Mouse (Mus musculus) heart, embryonic 11.5 days (tissue): ENCODE data around the gene Tmem274. TPM values are rescaled to one million over a fixed set of nuclear protein-coding genes. Genes with fewer than 3 reads are reported as not detected.
A peak's percentile ranks its signal among the peaks of the same experiment; 100 is the strongest.

ENCODE experiments used
- ATAC-seq: fragments of 200-750 bp; cut with Nextera tagmentation; replicated peaks from 2 replicates; pipeline ENCODE4 v1.8.0; 2017; ENCODE audit warnings: moderate library complexity; ENCODE audit not compliant: insufficient number of reproducible peaks, low FRiP score, low TSS enrichment
- H3K27ac ChIP-seq: fragments of 300-500 bp; sonication (generic); 2 replicates; pipeline ENCODE4 v1.5.1; 2014; ENCODE audit warnings: mild to moderate bottlenecking, low read depth, low read length
- H3K27me3 ChIP-seq: fragments of 300-500 bp; sonication (generic); 2 replicates; pipeline ENCODE4 v1.6.1; 2014; ENCODE audit warnings: mild to moderate bottlenecking, low read length, mixed read lengths; ENCODE audit not compliant: control insufficient read depth, insufficient read depth
- H3K36me3 ChIP-seq: fragments of 300-500 bp; sonication (generic); 2 replicates; pipeline ENCODE4 v1.6.1; 2014; ENCODE audit warnings: mild to moderate bottlenecking, low read length, moderate library complexity, mixed read lengths; ENCODE audit not compliant: control insufficient read depth, insufficient read depth
- H3K4me1 ChIP-seq: fragments of 300-500 bp; sonication (generic); 2 replicates; pipeline ENCODE4 v1.6.1; 2014; ENCODE audit warnings: low read length; ENCODE audit not compliant: control insufficient read depth, insufficient read depth
- H3K4me2 ChIP-seq: fragments of 300-500 bp; sonication (generic); 2 replicates; pipeline ENCODE4 v1.6.1; 2014; ENCODE audit warnings: mild to moderate bottlenecking, moderate library complexity
- H3K4me3 ChIP-seq: fragments of 300-500 bp; sonication (generic); 2 replicates; pipeline ENCODE4 v1.5.1; 2014; ENCODE audit warnings: low read depth, low read length
- H3K9ac ChIP-seq: fragments of 300-500 bp; sonication (generic); 2 replicates; pipeline ENCODE4 v1.6.1; 2014; ENCODE audit warnings: mild to moderate bottlenecking, low read depth, low read length, moderate library complexity
- H3K9me3 ChIP-seq: fragments of 300-500 bp; sonication (generic); replicated peaks from 2 replicates; pipeline ENCODE4 v1.6.1; 2016; ENCODE audit warnings: low read length; ENCODE audit not compliant: control insufficient read depth
- WGBS: fragments of 180-500 bp; shearing (Covaris S2); extraction: QIAGEN DNeasy Blood & Tissue Kit; methylation state at CpG from one replicate; pipeline ENCODE4 v1.1.7; 2014; ENCODE audit not compliant: insufficient replicate concordance; 5-methylcytosine and 5-hydroxymethylcytosine counted together
- polyA plus RNA-seq: library from polyadenylated mRNA; unstranded; fragments of >200 nt; fragmentation: Nextera tagmentation; extraction: Ambion mirVana; gene quantifications from 2 replicates; pipeline ENCODE4 v1.2.1, GENCODE M21; 2014

Gene Tmem274
- polyA plus RNA-seq, 1 experiment from 2014 or later: not detected

DNA sequence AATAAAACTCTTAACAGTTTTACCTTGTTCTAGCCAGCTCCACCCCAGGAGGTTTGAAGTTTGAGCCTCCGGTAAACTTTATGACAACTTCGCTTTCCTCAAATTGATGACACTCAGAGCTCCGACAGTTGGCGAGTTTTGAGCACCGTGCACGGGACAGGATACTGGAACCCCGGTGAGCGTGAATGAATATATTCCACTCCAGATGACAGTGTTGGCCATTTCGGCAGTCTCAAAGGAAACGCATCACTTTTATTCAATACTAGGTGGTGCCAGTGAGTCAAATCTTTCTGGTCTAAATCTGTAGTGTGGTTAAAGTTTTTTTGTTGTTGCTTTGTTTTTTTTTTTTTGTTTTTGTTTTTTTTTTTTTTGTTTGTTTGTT is 8.6 kb downstream of the Tmem274 start:
- H3K4me1 ChIP-seq: peaks cover 11% of the 10 kb centered on the region; the same call in 1 of the 2 replicates
- peak overlapping the region; percentile 90 for H3K27ac ChIP-seq
- H3K4me2 ChIP-seq: peak overlapping the region; percentile 89
- H3K27me3 ChIP-seq: no peaks in the 10 kb centered on the region
- H3K36me3 ChIP-seq: peaks cover 17% of the 10 kb centered on the region
- H3K4me3 ChIP-seq: peak overlapping the region; percentile 82
- 1% methylated on average over 10 of the region's 10 CpGs for WGBS
- no peak for ATAC-seq
- peak overlapping the region; percentile 86 for H3K9ac ChIP-seq
- no peaks in the 10 kb centered on the region for H3K9me3 ChIP-seq

DNA sequence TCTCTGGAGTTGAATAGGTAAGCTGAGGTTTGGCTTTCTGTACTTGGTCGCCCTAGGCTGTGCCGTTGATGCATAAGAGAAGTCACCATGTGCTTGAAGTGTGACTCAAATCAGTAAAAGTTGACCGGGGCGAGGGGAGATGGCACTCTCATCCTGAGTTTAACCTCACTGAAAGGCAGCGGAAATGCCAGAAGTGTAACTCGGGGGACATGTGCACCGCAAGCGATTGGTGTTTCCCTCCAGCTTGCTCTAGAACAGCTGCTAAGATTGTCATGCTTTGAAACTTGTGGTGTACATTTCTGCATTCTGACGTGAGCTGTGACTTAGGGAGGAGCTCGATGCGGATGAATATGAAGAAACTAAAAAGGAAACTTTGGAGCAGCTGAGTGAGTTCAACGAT is 10.6 kb downstream of the Tmem274 start:
- Histone ChIP-seq H3K36me3 (peaks cover 29% of the 10 kb centered on the region), H3K9ac (no peak overlapping the region), H3K4me3 (no peak overlapping the region), H3K4me1 (peaks cover 11% of the 10 kb centered on the region; the same call in 1 of the 2 replicates), H3K27me3 (no peaks in the 10 kb centered on the region), H3K27ac (no peak overlapping the region), H3K9me3 (no peaks in the 10 kb centered on the region), H3K4me2 (no peak overlapping the region)
- 92% methylated on average over 12 of the region's 12 CpGs for WGBS
- no peak for ATAC-seq

GRCm38 (mm10) chr4:149489415-149490240 is 12.4 kb downstream of the Tmem274 start:
- Histone ChIP-seq H3K36me3 (peaks cover 35% of the 10 kb centered on the region), H3K27ac (no peak overlapping the region)

GRCm38 (mm10) chr4:149491151-149491550 is 14.0 kb downstream of the Tmem274 start:
- no peak overlapping the region for H3K4me3 ChIP-seq
- 95% methylated on average over 3 of the region's 3 CpGs for WGBS

More at GRCm38 (mm10) chr4:149489415-149490240, 12.4 kb downstream of the Tmem274 start:
- no peak for ATAC-seq
- H3K4me3 ChIP-seq: no peak overlapping the region
- no peak overlapping the region for H3K9ac ChIP-seq
- no peak overlapping the region for H3K4me2 ChIP-seq
- no peaks in the 10 kb centered on the region for H3K9me3 ChIP-seq
- WGBS: 94% methylated on average over 14 of the region's 14 CpGs
- no peaks in the 10 kb centered on the region for H3K27me3 ChIP-seq
- H3K4me1 ChIP-seq: peaks cover 8% of the 10 kb centered on the region; the same call in 1 of the 2 replicates

GRCm38 (mm10) chr4:149496612-149497011 is 19.4 kb downstream of the Tmem274 start:
- 74% methylated on average over 2 of the region's 2 CpGs for WGBS
- ATAC-seq: no peak
- Histone ChIP-seq H3K9ac (no peak overlapping the region), H3K27me3 (no peaks in the 10 kb centered on the region), H3K4me3 (no peak overlapping the region), H3K27ac (no peak overlapping the region), H3K36me3 (peaks cover 32% of the 10 kb centered on the region), H3K4me1 (no peaks in the 10 kb centered on the region), H3K9me3 (no peaks in the 10 kb centered on the region), H3K4me2 (no peak overlapping the region)

More at GRCm38 (mm10) chr4:149491151-149491550, 14.0 kb downstream of the Tmem274 start:
- Histone ChIP-seq H3K27me3 (no peaks in the 10 kb centered on the region), H3K9ac (no peak overlapping the region), H3K4me1 (peaks cover 6% of the 10 kb centered on the region; the same call in 1 of the 2 replicates), H3K9me3 (no peaks in the 10 kb centered on the region), H3K36me3 (peaks cover 44% of the 10 kb centered on the region), H3K4me2 (no peak overlapping the region), H3K27ac (no peak overlapping the region)
- ATAC-seq: no peak

DNA sequence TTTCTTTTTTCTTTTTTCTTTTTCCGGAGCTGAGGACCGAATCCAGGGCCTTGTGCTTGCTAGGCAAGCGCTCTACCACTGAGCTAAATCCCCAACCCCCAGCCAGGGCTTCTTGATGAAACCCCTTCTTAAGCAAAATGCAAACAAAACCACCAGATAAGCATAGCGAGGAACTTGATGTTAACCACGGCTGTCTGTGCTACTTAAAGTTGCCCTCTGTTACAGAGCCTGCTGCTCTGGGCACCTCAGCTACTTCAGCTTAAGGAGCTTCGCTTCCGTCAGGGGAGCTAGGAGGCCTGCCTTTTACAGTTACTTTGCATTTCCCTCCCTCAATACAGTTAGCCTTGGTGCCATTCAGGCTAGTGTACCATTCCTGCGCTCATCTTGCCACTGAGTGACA is 21.7 kb downstream of the Tmem274 start:
- Histone ChIP-seq H3K9me3 (no peaks in the 10 kb centered on the region), H3K27ac (no peak overlapping the region), H3K4me3 (no peak overlapping the region), H3K36me3 (peaks cover 24% of the 10 kb centered on the region), H3K27me3 (no peaks in the 10 kb centered on the region), H3K9ac (no peak overlapping the region), H3K4me1 (no peaks in the 10 kb centered on the region), H3K4me2 (no peak overlapping the region)
- WGBS: 79% methylated on average over 8 of the region's 8 CpGs
- no peak for ATAC-seq

- no peaks in the 10 kb centered on the region for H3K4me1 ChIP-seq
- H3K27me3 ChIP-seq: no peaks in the 10 kb centered on the region
- no peaks in the 10 kb centered on the region for H3K9me3 ChIP-seq
- H3K4me3 ChIP-seq: no peak overlapping the region
- no peak overlapping the region for H3K27ac ChIP-seq
- H3K9ac ChIP-seq: no peak overlapping the region
- peaks cover 20% of the 10 kb centered on the region for H3K36me3 ChIP-seq
- H3K4me2 ChIP-seq: no peak overlapping the region
- WGBS: 86% methylated on average over 5 of the region's 5 CpGs
- no peak for ATAC-seq
These were observed 22.6 kb downstream of the Tmem274 start for GRCm38 (mm10) chr4:149499790-149500189.

DNA sequence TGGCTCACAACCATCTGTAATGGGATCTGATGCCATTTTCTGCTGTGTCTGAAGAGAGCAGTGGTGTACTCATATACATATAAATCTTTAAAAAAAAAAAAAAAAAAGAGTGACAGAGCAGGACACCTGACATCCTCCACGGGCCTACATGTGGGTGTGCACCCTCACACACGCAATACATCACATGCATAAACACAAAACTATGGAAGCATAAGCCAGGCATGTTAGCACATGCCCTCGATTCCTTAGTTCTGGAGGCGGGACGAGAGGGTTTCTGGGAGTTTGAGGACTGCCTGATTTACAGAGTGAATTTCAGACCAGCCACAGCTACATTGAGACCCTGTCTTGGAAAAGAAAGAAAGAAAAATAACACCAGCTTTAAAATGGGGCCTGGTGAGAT is 27.2 kb downstream of the Tmem274 start:
- Histone ChIP-seq H3K9ac (no peak overlapping the region), H3K36me3 (peaks cover 2% of the 10 kb centered on the region; the same call in 1 of the 2 replicates), H3K4me3 (no peak overlapping the region), H3K4me2 (no peak overlapping the region), H3K27ac (no peak overlapping the region), H3K27me3 (no peaks in the 10 kb centered on the region), H3K9me3 (no peaks in the 10 kb centered on the region), H3K4me1 (no peaks in the 10 kb centered on the region)
- 86% methylated on average over 5 of the region's 5 CpGs for WGBS
- no peak for ATAC-seq

- WGBS: 33% methylated on average over 3 of the region's 3 CpGs
- H3K27me3 ChIP-seq: no peaks in the 10 kb centered on the region
- no peaks in the 10 kb centered on the region for H3K4me1 ChIP-seq
- H3K27ac ChIP-seq: no peak overlapping the region
- no peak overlapping the region for H3K4me3 ChIP-seq
- H3K4me2 ChIP-seq: no peak overlapping the region
- no peak for ATAC-seq
- H3K9ac ChIP-seq: no peak overlapping the region
- H3K36me3 ChIP-seq: no peaks in the 10 kb centered on the region; the same call in 1 of the 2 replicates
- H3K9me3 ChIP-seq: no peaks in the 10 kb centered on the region
These were observed 27.7 kb downstream of the Tmem274 start for GRCm38 (mm10) chr4:149504858-149505257.
